Mouse (Mus musculus): ENCODE results near the gene Gm47996.
"Not testable (repeated sequence)": the region's sequence is repeated elsewhere in the genome, so short reads cannot be mapped to it uniquely, and the experiment has no call there.

The Gm47996 gene

GRCm38 (mm10) chr1:151209824-151210355 lies at the start of gene Gm47996:
TSS of gene Gm47996 (plus strand) at chr1:151210131.
- DNase-seq (ENCODE audit: low spot score) = not testable (repeated sequence)

GRCm38 (mm10) chr1:151166031-151166430 lies 43.9 kb upstream of the Gm47996 start:
- DNase-seq (ENCODE audit: low spot score) = no peak

GRCm38 (mm10) chr1:151167297-151168047 lies 42.5 kb upstream of the Gm47996 start:
- no peak for DNase-seq (ENCODE audit: low spot score)

DNA sequence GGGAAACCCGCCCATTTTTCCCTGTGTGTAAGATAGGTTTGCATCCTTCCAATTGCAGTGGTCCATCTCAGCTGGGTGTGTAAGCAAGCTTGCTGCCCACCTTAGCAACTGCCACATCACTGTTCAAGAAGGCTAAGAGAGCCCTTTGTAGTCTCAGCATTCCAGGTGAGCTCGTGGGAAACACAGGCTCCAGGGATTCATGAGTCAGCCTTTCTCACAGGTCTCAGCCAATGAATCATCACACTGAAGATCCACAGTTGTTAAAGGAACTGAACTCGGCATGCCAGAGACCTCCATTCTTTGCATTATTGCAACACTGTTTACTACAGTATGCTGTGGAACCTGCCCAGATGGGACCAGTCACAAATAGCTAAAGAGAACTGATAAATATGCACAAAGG lies 41.3 kb upstream of the Gm47996 start:
- no peak for DNase-seq (ENCODE audit: low spot score)

DNA sequence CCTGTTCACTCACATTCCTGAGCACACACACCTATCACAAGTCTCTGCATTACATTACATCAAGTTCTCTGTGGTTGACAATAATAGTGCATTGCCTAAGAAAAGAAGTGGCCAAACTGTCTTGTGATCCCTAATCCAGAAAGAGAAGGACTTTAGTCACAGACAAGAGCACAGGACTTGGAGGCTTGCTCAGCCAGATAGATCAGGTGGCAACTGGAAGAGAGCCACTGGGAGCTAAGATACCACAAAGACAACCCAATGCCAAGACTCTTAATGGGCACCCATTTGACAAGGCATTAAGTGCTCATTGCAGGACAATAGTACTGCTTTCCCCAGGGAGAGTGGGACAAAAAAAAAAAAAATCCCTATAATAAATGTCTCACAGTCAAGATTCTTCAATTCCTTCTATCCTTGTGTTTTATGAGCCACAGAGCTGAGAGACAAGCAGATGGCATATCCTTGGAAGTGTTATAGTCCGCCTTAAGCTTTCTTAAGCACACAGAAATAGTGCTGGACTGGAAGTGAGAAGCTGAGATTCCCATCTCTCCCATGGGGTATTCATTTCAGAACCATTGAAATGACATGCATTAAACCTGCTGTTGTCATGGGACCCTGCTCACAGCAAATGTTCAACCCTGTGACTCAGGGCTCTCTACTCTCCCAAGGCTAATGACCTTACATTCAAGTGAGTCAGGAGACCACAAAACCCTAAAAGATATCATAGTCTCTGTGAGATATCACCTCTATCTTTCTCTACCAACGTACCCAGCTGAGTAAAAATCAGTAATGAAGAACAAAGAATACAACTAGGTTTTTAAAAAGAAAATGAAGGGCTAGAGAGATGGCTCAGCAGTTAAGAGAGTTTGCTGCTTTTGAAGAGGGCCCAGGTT lies 38.1 kb upstream of the Gm47996 start:
- DNase-seq (ENCODE audit: low spot score) = no peak

DNA sequence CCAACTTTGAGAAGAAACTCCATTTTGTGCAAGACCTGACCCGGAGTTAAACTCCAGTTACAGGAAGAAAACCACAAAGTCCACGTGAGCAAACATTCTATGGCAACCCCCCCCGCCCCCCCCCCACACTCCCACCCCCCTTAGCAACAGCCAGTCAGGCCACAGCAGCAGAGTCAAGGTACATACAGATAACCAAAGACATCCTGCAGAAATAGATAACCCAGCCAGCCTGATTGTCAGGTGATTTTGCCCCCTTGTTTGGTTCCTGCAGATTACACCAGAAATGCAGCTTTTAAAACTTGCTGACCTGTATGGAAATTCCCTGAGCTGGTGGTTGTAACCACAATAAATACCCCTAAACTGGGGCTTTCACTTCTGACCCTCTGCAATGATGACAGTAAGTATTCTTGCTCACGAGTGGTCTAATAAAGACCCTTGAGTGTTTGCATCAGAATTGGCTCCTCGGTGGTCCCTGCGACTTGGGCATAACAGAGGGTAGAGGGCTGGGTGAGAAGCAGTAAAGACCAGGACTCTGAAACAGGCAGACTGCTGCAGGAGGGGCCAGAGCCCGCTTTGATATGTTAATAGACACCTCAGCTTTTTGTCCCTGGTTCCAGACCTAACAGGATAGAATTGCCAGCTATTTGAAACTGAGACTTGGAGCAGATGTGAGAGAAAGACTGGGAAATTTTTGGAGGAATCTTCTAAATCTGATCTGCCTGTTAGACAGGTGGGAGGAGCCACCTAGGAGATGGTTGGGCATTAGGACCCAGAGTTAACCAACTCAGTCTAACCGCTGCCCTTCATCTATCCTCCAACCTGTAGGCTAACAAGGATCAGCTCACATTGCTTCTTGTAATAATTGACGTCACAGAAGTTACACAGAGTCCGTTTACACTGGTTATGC lies 32.6 kb upstream of the Gm47996 start:
- DNase-seq (ENCODE audit: low spot score) = no peak

DNA sequence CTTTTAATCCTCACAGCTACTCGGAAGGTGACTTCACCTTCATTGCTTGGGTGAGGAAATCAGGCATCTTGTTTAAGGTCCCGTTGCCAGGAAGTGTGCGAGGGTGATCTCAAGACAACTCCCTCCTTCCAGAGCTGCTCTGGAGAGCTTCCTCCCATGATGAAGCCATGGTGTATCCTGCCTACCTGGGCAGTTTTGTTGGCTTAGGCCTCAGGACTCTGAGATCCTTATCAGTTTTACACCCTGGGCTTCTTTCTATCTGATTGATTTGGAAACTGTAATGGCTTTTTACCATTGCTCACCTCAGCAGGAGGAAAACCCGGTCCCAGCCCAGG lies 32.0 kb upstream of the Gm47996 start:
- no peak for DNase-seq (ENCODE audit: low spot score)

- DNase-seq (ENCODE audit: low spot score) = no peak
These were observed 31.3 kb upstream of the Gm47996 start for GRCm38 (mm10) chr1:151178505-151179083.

- DNase-seq (ENCODE audit: low spot score) = no peak
These were observed 29.8 kb upstream of the Gm47996 start for GRCm38 (mm10) chr1:151180167-151180566.

DNA sequence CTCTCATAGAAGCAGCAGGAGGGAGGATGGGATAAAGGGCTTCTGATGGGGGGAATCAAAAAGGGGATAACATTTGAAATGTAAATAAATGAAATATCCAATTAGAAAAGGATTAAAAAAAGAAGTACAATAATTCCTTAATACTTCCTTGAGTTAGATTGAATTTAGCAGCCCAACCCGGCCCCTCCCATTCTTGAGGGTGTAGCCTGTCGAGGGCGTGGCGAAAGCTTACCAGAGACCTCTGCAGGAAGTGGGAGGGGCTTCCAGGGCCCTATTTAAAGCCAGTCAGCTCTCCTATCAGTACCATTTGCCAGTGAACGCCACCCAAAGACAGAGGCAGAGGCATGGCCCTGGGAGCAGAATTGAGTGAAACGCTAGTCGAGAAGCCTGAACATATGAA lies 27.7 kb upstream of the Gm47996 start, which contains the start of gene Gm47985:
Gene Gm47985, plus strand, starts transcription at position 272 of the 400 bp plus-strand sequence.
- DNase-seq (ENCODE audit: low spot score) = not testable (repeated sequence)

GRCm38 (mm10) chr1:151186186-151186585 lies 23.7 kb upstream of the Gm47996 start:
- DNase-seq (ENCODE audit: low spot score) = not testable (repeated sequence)

DNA sequence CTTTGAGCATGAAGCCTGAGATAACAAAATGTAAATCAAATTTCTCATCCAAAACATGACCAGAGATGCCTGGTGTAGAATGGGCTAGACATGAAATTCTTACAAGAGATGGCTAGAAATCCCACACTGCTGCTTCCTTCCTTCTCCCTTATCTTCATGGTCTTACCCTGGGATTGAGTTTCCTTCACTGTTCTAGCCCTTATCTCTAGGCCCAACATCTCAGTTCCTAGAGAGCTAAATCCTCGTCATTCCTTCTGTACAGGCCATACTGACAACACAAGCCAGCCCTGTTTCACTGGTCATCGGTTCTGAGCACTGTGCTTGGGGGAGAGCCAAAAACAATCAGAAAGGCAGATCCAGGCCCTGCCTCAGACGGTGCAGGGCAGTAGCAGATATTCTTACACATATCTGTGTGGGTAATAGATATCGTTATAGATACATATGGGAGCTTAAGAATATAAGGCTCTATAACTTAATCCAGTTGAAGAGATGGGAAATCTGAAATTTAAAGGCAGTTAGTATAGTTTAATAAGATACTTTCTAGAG lies 23.0 kb upstream of the Gm47996 start:
- not testable (repeated sequence) for DNase-seq (ENCODE audit: low spot score)

DNA sequence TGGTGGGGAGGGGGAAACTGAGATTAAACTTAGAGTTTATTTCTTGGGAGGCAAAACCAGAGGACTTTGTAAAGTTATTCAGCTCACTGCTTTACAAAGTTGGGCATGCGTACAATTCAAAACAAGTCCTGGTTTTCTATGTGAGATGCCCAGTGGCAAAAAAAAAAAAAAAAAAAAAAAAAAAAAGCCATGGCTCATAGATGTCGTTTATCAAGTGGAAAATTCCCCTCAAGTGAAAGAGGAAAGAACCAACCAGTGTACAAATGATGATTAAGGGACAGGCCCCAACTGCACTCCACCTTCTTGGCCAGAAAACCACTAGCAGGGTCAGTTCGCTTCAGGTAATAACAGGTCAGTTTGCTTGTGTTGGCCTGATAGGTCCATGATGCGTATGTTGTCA lies 21.5 kb upstream of the Gm47996 start:
- DNase-seq (ENCODE audit: low spot score) = no peak

GRCm38 (mm10) chr1:151192075-151192474 lies 17.9 kb upstream of the Gm47996 start, which contains the start of gene Gm8947:
TSS of gene Gm8947 (plus strand) at chr1:151192376.
- not testable (repeated sequence) for DNase-seq (ENCODE audit: low spot score)

GRCm38 (mm10) chr1:151192739-151193138 lies 17.2 kb upstream of the Gm47996 start:
- DNase-seq (ENCODE audit: low spot score) = not testable (repeated sequence)

DNA sequence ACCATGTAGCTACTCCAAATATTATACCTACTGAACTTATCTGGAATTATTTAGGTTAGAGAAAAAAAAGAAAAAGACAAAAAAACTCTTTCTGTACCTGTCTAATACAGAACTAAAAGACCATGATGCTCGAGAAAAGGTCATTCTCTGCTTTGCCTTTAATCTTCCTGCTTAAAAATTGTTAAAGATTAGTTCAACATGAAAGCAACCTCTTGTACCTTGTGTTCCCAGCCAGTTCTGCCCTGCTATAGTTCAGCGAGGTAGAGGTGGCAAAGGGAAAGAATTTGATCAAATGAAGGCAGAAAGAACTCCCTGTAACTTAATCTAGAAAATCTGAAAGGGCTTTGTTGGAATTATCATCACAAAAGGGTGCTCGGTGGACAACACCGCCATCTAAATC lies 13.9 kb upstream of the Gm47996 start:
- not testable (repeated sequence) for DNase-seq (ENCODE audit: low spot score)

DNA sequence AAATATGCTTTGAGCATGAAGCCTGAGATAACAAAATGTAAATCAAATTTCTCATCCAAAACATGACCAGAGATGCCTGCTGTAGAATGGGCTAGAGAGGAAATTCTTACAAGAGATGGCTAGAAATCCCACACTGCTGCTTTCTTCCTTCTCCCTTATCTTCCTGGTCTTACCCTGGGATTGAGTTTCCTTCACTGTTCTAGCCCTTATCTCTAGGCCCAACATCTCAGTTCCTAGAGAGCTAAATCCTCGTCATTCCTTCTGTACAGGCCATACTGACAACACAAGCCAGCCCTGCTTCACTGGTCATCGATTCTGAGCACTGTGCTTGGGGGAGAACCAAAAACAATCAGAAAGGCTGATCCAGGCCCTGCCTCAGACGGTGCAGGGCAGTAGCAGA lies 13.2 kb upstream of the Gm47996 start:
- DNase-seq (ENCODE audit: low spot score) = not testable (repeated sequence)

- DNase-seq (ENCODE audit: low spot score) = not testable (repeated sequence)
These were observed 11.8 kb upstream of the Gm47996 start, which contains the start of gene Gm47995 for GRCm38 (mm10) chr1:151198120-151198519. TSS of gene Gm47995 (plus strand) at chr1:151198448.

GRCm38 (mm10) chr1:151200620-151201019 lies 9.3 kb upstream of the Gm47996 start:
- not testable (repeated sequence) for DNase-seq (ENCODE audit: low spot score)

- not testable (repeated sequence) for DNase-seq (ENCODE audit: low spot score)
These were observed 7.2 kb upstream of the Gm47996 start for GRCm38 (mm10) chr1:151202771-151203170.

DNA sequence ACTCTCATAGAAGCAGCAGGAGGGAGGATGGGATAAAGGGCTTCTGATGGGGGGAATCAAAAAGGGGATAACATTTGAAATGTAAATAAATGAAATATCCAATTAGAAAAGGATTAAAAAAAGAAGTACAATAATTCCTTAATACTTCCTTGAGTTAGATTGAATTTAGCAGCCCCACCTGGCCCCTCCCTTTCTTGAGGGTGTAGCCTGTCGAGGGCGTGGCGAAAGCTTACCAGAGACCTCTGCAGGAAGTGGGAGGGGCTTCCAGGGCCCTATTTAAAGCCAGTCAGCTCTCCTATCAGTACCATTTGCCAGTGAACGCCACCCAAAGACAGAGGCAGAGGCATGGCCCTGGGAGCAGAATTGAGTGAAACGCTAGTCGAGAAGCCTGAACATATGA lies 6.1 kb upstream of the Gm47996 start, which contains the start of gene 3110040M04Rik:
Gene 3110040M04Rik, plus strand, starts transcription at position 304 of the 400 bp plus-strand sequence.
- DNase-seq (ENCODE audit: low spot score) = not testable (repeated sequence)

Measured in testis, postnatal 14 days (tissue).